Mouse (Mus musculus) hematopoietic stem cell, adult 5-6 weeks (primary cell): ENCODE data around the gene Otud7b. TPM values are rescaled to one million over a fixed set of nuclear protein-coding genes. Genes with fewer than 3 reads are reported as not detected.

Experiments used
- ATAC-seq, 2 experiments: fragments of 125-278 bp in 1 of 2; replicated peaks in 1 of 2; 2 replicates each; pipeline ENCODE4 v1.8.0; 2016 to 2017; ENCODE audit warnings: inconsistent platforms in 2 of 2, mild to moderate bottlenecking in 2 of 2, moderate number of reproducible peaks in 2 of 2, low read depth in 1 of 2, moderate TSS enrichment in 1 of 2; ENCODE audit not compliant: low FRiP score in 2 of 2, poor library complexity in 2 of 2, severe bottlenecking in 2 of 2, insufficient read depth in 1 of 2, low TSS enrichment in 1 of 2
- total RNA-seq: library from RNA; stranded (forward); fragments of 172-1452, 232-1000 nt; gene quantifications from 2 replicates; pipeline ENCODE4 v1.2.3, GENCODE M21; 2017

The Otud7b gene
- 24.3 and 34.7 TPM in 2 replicates for total RNA-seq

DNA sequence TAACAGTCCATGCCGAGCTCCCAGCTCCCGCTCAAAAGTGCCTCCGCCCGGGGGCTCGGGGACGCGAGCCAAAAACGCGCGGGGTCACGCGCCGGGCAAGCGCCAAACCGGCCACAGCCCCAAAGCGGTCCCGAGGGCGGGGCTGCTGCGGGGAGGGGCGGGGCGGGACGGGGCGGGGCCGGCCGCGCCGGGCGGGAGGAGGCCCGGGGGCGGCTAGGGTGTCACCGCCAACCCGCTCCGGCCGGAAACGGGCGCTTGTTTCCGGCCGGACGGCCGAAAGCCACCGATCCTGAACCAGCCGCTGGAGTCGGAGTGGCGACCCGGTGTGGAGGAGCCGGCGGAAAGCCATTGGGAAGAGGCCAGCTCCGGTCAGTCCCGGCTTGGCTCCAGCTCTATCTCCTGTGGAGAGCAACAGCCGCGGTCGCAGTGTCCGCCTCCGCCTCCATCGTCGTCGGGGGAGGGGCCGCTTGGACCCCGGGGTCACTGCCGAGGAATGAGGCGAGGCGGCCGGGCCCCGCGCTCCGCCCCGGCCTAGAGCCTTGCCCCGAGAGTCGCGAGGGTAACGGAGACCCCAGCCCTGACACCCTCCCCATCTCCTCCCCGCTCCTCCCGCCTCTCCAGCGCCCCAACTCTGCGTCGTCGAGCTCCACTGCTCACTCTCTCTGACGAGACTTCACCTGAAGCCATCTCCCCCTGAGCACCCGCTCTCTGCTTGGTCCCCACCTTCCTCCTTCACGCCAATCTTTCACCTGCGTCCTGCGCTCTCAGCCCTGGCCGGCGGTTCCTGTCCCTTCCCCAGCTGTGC, at the start of gene Otud7b:
Gene Otud7b (plus strand): TSS at position 267 of the 805 bp plus-strand sequence.
- ATAC-seq: peak; percentile 43 to 46; a peak in 3 of 4 replicates

DNA sequence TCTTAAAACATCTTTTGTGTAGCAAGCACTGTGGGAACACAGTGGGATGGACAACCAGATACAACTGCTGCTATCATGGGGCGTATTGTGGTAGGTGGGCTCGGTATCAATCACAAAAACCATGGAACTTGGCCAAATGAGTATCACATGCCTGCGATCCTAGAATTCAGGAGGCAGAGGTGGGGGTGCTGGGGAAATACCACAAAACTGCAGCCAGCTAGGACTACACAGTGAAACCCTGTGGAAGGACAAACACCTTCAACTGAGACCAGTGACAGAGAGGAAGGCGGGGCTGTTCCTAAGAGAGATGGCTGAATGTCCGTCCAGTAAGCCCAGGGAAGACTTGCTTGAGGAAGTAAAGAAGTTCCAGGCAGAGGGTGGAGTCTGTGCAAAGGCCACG, 49.0 kb upstream of the Otud7b start:
- no peak for ATAC-seq

DNA sequence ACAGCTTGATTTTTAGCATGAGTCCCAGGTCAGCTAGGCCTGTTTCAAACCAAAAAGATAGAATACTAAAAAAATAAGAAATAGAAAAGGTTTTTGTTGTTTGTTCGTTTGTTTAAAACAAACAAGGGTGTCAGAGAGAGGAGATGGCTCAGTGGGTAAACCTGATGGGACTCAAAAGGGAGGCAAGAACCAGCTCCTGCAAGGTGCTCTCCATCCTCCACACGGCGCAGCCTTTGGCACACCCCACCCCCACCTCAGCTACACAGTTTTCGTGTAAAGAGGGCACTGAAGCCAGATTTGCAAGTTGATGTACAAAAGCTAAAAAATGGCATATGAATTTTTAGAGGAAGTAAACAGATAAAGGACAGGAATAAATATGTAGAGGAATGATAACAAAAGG, 48.3 kb upstream of the Otud7b start:
- ATAC-seq: no peak

DNA sequence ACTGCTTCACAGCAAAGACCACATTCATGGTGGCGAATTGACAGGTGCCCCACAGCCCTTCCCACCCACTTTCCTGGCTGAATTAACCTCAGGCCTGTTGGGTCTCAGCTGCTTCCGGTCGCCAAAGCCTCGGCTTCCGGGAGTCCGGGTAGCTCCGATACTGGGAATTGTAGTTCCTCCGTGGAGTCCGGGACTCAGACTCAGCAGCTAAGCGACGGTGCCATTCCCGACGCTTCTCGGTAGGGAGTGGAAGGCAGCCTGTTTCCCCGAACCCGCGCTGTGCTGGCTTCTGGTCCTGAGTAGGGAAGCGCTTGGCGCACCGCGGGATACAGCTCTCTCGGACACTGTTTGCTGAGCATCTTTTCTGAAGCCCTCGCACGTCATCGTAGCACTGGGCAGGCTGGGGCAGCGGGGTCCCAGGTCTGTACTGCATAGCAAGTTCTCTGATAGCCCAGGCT, 46.6 kb upstream of the Otud7b start:
- ATAC-seq: peak; percentile 65 to 90

DNA sequence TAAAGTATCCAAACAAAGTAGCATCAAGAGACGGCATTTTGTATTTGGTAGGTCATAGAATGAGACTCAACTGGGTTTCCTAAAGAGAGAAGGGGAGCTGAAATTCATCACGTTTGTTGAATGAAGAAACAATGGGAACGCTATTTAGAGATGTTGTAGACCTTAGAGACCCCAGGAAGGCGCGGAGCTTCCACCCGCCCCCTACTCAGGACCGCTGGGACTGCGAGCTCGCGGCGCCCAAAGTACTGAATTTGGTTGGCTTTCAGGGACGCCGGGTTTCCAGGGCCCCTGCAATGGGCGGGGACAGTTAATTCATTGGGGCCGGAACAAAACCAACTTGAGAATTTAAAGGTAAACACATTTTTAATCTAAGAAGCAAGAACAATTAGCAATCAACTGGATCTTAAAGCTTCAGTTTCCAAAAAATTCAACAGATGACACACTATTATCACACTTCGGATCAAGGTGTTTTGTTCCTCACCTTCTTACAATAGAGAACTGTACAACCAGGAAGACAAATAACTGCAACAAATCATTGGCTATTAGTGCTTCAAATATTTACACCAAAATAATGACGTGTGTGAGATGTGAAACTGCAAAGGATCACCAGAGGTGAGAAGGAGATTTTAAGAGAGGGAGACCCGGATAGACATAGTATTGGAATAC, 46.0 kb upstream of the Otud7b start, which contains the start of gene Vps45:
Gene Vps45 (minus strand): TSS at position 236 of the 666 bp plus-strand sequence.
- ATAC-seq: peak; percentile 57 to 63

DNA sequence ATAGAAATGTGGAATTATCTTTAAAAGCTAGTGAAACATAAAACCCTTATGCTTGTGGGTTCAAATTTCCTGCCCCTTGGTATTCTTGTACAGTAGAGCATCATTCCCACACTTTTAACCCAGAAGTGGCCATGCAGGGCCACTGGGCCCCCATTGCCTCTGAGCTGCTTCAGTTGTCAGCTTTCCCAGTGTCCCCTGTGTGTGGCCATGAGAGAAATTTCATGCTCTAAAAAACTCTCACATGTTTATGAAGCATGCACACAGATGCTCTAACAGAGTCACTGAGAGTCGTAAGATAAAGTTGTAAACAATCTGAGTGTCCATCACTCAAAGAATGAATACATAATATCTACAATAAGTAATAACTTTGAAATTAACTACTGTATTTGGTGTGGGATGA, 44.2 kb upstream of the Otud7b start:
- ATAC-seq: no peak

DNA sequence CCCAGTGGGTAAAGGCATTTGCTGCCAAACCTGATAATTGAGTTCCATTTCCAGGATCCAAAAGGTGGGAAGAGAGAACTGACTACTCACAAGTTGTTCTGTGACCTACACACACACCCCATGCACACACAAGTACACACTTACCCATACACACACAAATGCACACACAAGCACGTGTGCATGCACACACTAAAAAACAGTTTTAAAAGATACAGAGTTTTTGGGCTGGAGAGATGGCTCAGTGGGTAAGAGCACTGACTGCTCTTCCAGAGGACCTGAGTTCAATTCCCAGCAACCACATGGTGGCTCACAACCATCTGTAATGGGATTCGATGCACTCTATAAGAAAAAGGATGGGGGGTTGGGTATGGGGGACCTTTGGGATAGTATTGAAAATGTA, 41.0 kb upstream of the Otud7b start:
- ATAC-seq: no peak

DNA sequence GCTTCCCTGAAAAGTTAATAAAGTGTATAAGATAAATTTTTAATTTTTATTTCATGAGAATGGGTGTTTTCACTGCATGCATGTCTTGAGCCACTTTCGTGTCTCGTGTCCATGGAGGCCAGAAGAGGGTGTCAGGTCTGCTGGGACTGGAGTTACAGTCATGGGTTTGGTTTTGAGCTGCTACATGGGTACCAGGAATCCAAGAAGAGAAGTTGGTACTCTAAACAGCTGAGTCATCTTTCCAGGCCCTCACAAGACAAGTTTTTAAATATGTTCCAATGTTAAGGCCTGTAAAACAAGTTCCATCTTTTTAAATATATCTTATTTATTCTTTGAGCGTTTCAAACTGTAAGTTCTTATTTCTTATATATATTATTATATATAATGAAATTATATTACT, 40.1 kb upstream of the Otud7b start:
- no peak for ATAC-seq

DNA sequence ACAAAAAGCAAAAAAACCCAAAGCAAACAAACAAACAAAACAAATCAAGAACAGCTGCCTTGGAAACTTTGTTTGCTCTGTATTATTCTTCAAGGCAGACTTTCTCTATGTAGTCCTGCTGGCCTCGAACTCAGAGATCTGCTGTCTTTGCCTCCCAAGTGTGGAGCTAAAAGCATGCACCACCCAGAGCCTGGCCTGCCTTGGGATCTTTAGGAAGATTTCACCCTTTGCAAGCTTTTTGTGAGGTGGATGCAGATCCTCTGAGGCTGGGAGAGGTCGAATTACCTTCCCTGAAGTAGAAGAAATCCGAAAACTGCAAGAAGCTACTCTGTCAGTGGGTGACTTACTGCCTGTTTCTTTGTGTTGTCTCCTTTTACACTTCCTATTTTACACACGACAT, 39.2 kb upstream of the Otud7b start:
- ATAC-seq: no peak

DNA sequence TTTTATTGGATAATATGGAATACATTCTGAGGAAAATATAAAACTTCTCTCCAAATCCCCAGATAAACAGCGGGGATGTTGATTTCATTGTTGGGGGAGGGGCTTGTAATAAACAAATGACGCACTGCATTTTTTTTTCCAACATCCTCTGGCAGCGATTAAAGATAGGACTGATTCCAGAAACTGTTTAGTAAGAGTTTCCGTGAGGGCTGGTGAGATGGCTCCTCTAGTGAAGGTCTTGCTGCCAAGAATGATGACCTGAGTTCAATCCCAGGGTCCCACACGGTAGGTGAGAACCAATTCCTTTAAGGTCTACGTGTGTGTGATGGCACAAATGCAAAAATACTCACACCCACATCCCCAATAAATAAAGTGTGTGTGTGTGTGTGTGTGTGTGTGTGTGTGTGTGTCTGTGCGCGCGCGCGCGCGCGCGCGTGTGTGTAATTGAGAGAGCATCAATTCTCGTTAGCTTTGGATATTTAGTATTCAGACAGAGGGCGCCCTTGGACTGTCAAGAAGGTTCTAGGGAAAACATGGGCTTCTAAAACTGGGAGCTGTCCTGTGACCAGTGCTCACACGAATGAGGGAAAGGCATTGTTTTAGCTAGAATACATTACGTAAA, 38.5 kb upstream of the Otud7b start:
- ATAC-seq: peak; percentile 44 to 56; a peak in 1 of 4 replicates

DNA sequence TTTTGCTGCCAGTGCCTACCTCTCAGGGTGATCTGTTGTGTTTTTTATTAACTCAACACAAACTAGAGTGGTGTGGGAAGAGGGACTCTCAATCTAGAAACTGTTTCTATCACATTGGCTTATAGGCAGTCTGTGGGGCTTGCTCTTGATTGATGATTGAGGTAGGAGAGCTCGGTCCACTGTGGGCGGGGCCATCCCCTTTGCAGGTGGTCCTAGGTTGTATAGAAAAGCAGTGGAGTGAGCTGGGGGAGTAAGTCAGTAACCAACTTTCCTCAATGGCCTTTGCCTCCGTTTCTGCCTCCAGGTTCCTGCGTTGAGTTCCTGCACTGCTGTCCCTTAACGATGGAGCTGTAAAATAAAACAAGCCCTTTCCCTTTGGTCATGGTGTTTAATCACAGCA, 37.6 kb upstream of the Otud7b start:
- no peak for ATAC-seq

DNA sequence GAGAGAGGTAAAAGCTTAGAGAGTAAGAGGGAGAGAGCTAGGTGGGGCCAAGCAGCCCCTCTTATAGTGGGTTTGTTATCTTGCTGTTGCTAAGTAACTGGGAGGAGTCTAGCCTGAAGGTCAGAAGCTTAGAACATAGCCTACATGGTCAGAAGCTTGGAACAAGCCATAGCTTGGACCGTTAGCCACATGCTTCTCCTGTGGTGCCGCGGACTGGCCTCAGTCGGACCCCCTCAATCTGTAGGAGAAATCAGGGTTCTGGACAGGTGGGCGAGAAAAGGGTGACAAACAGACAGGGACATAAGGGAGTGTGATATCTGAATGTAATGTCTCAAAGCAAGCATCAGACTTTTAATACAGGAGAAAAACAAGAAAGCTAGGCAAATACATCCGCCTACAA, 35.3 kb upstream of the Otud7b start:
- no peak for ATAC-seq

DNA sequence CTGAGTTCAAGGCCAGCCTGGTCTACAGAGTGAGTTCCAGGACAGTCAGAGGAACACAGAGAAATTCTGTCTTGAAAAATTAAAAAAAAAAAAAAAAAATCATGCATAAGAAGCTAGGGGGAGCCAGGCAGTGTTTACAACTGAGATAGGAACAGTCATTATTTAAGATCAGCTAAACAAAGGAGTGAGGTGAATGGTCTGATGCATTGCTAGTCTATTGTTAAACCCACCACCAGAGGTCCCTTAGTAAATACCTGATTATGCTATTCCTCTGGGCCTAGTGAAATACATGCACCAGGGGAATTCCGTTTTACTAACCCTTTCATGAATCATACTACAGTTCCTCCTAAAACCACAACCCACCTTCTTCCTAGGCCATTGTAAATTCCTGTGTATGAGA, 34.8 kb upstream of the Otud7b start:
- peak; percentile 29 to 35; a peak in 2 of 4 replicates for ATAC-seq

DNA sequence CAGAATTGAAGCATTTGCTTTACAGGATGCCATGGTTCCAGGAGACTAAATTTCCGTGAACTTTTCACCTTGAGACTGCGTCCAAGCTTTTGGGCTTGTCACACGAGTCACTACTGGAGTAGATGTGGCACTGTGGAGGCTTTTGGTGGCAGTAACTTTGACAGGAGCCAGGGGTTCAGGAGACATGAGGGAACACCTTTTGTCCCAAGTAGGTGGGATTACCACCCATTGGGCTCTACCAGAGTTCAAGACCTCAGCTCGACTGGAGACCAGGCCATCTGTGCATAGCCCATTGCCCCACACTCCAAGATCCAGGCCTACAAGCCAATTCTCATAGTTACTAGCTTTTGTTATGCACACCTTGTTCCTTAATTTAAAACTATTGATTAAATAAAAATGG, 34.1 kb upstream of the Otud7b start:
- ATAC-seq: no peak

DNA sequence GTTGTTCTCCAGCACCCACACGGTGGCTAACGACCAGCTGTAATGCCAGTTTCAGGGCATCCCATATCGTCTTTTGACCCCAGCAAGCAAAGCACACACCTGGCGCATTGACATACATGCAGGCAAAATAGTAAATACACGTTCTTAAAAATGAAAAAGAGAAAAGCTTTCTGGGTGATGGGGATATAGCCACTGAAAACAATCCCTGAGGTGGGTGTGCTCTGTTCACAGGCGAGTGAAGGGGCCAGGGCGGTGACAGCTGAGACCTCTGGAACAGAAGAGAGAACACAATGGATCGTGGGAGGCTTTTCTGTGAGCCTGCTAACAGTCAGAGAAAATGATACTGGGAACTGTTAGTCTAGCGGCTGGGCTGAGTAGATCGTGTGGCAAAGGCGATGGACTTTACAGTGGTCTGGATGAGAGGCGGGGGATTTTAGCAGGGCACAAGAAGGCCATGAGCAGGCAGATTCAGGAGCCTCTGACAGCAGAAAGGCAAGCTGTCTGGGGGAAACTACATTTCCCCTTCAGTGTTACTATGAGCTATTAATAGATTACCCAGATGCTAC, 31.3 kb upstream of the Otud7b start:
- no peak for ATAC-seq

DNA sequence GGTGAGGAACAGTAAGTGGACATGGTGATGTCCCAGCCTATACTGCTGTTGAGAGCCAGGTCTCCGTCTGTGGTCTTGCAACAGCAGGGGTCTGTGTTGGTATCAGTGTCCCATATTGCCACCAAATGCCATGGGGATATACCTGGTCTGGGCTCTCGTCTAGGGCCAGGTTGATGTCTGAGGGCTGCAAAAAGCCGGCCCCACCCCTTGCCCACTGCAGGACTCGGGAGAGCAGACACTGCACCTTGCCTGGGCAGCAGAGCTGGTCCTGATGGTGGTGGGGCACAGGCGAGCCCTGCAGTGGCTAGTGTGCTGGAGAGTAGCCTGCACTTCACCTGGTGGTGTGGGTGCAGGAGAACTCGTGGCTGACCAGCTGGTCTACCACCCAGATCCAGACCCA, 26.3 kb upstream of the Otud7b start:
- no peak for ATAC-seq

DNA sequence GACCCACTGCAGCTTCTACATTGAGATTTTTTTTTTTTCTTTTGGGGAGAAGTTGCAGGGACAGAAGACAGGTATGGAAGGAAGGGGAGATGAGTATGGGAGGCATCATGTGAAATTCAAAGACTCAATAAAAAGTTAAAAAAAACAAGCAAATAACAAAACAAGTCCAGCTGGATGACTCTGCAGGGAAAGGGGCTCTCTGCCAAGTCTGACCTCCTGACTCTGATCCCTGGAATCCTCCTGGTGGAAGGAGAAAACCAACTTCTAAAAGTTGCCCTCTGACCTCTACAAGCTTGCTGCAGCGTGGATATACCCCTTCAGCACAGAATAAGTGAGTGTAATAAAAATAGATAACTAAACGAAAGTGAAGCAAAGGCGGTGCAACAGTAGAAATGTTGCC, 25.6 kb upstream of the Otud7b start:
- ATAC-seq: no peak

DNA sequence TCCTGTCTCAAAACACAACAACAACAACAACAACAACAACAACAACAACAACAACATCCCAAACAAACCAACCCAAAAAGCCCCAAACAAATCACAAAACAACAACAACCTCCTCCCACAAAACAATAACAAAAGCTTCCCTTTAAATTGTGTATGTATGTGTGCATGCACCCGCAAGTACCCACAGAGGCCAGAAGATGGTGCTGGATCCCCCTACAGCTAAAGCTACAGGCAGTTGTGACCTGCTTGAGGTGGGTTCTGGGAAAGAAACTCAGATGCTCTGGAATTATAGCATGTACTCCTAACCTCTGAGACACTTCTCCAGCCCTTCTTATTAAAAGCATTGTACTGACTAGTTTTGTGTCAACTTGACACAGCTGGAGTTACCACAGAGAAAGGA, 23.3 kb upstream of the Otud7b start:
- peak; percentile 49 to 51; a peak in 2 of 4 replicates for ATAC-seq
